In the genomic region with DNA sequence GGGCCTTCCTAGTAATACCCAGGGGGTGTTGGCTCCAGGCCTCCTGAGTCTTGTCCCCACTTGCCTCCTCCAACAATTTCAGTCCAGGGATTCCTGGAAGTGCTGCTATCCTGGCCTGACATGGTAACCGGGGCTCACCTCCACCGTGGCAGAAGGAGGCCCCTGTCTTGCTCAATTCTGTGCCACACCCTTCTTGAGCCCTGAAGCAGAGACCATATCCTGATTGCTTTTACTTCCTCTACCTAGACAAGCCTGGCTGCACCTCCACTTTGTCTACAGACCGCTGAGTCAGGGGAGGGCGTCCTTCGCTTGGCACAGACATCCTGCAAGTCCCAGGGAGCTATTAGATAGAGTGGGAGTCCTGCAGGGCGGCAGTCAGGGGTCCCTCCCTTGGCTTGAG, we compare ENCODE assay signal across 21 mouse cellular contexts. TPM values are rescaled to one million over a fixed set of nuclear protein-coding genes. Genes with fewer than 3 reads are reported as not detected.
DNase-seq lines count a peak whose midpoint lies in the region; ATAC-seq and TF ChIP-seq lines count a peak whose summit lies in the region.
"Had no signal": no experiment of that assay in that cellular context is flagged by ENCODE, and none has a peak within 500 bp of the region (broad histone marks: within the 10 kb centered on the region; RNA-seq: fewer than 3 reads in every experiment).

No protein-coding gene starts in this region.

- 49% methylated on average over 6 of the region's 6 CpGs for WGBS in lung, adult 2 months

- peaks cover 2% of the 10 kb centered on the region; the same call in 1 of the 2 replicates for H3K4me1 ChIP-seq in lung, adult 2 months (ENCODE audit: control insufficient read depth, insufficient read depth, low read length)
- H3K4me1 ChIP-seq in MEL (ENCODE audit: control insufficient read depth in 1 of 2, insufficient read depth in 2 of 2, low read length in 2 of 2) = peaks cover 7 to 8% of the 10 kb centered on the region in 2 experiments; a peak in 3 of 4 replicates

- no peak for TF ChIP-seq RAD21 in MEL (IDR thresholded peaks at IDR 0.05; ENCODE audit: low read depth, low read length)

- H3K79me2 ChIP-seq in MEL (ENCODE audit: control insufficient read depth, insufficient read depth, low read length, poor library complexity) = peaks cover 9% of the 10 kb centered on the region

- peak overlapping the region; percentile 19 for H3K27ac ChIP-seq in MEL (ENCODE audit: control insufficient read depth, low read depth, low read length)
- H3K27ac ChIP-seq: heart, embryonic 15.5 days; kidney, postnatal 0 days; limb, embryonic 12.5 days; neural tube, embryonic 13.5 days had no signal

- H3K9ac ChIP-seq in MEL (ENCODE audit: control insufficient read depth, low read depth, low read length, poor library complexity, severe bottlenecking) = peak overlapping the region; percentile 32
- H3K9ac ChIP-seq: heart, embryonic 15.5 days; limb, embryonic 12.5 days; lung, embryonic 14.5 days; neural tube, embryonic 13.5 days had no signal

- TF ChIP-seq CTCF in lung, adult 2 months (IDR thresholded peaks at IDR 0.05; ENCODE audit: insufficient read depth, low read length) = no peak
- TF ChIP-seq CTCF in MEL (IDR thresholded peaks at IDR 0.05 in 2 of 3, conservative IDR thresholded peaks at IDR 0.05 in 1 of 3; ENCODE audit: control insufficient read depth in 1 of 3, insufficient read depth in 1 of 3, low read depth in 2 of 3, low read length in 3 of 3, poor library complexity in 1 of 3, severe bottlenecking in 1 of 3) = no peak

- ATAC-seq in megakaryocyte, adult 5-6 weeks (ENCODE audit: poor library complexity, severe bottlenecking) = peak; percentile 75
- ATAC-seq: forebrain, embryonic 14.5 days; inflammation-experienced regulatory T-cells, adult 6 months; Patski had no signal

- no peak for TF ChIP-seq EP300 in MEL (IDR thresholded peaks at IDR 0.05; ENCODE audit: low read depth in 1 of 2, low read length in 2 of 2)

- no peak for TF ChIP-seq POLR2A in lung, adult 2 months (IDR thresholded peaks at IDR 0.05; ENCODE audit: borderline replicate concordance, extremely low read depth, low read depth, low read length)
- no peak for TF ChIP-seq POLR2A in MEL (IDR thresholded peaks at IDR 0.05; ENCODE audit: control insufficient read depth in 1 of 2, insufficient read depth in 1 of 2, low read depth in 1 of 2, low read length in 2 of 2, poor library complexity in 1 of 2)

- no peak overlapping the region for H3K4me3 ChIP-seq in lung, adult 2 months (replicated peaks; ENCODE audit: extremely low read depth, low read depth, low read length)
- no peak overlapping the region for H3K4me3 ChIP-seq in MEL (ENCODE audit: control insufficient read depth in 1 of 2, insufficient read depth in 1 of 2, low read depth in 2 of 2, low read length in 2 of 2)
- H3K4me3 ChIP-seq: erythroblast, embryonic 14.5 days; heart, embryonic 15.5 days; limb, embryonic 12.5 days; neural tube, embryonic 13.5 days had no signal

- peaks cover 2 to 11% of the 10 kb centered on the region in 2 experiments; a peak in 2 of 4 replicates for H3K36me3 ChIP-seq in MEL (ENCODE audit: control insufficient read depth in 1 of 2, insufficient read depth in 2 of 2, low read length in 2 of 2)
- H3K36me3 ChIP-seq in splenic B cell, adult 2 months (ENCODE audit: control insufficient read depth, insufficient read depth, low read length, poor library complexity, severe bottlenecking) = no peaks in the 10 kb centered on the region
- H3K36me3 ChIP-seq: heart, embryonic 15.5 days; limb, embryonic 12.5 days; neural tube, embryonic 13.5 days had no signal

- no peaks in the 10 kb centered on the region for H3K27me3 ChIP-seq in MEL (ENCODE audit: control insufficient read depth in 1 of 2, insufficient read depth in 2 of 2, low read length in 2 of 2)
- no peaks in the 10 kb centered on the region for H3K27me3 ChIP-seq in splenic B cell, adult 2 months (ENCODE audit: control insufficient read depth, insufficient read depth, low read length, poor library complexity, severe bottlenecking)
- H3K27me3 ChIP-seq: neural tube, embryonic 13.5 days; Patski had no signal

- H3K9me3 ChIP-seq in MEL (replicated peaks; ENCODE audit: insufficient read depth, low read length) = no peaks in the 10 kb centered on the region
- H3K9me3 ChIP-seq: heart, embryonic 15.5 days; limb, embryonic 12.5 days had no signal

- peak; percentile 38 for DNase-seq in lung, postnatal 25 days (ENCODE audit: low spot score)
- DNase-seq in lung, adult 2 months = no peak
- DNase-seq in MEL (ENCODE audit: low read depth, low spot score) = peak; percentile 76
- peak; percentile 80 for DNase-seq in splenic B cell, adult 2 months (ENCODE audit: low read depth, low spot score)
- DNase-seq in T-cell, adult 2 months (ENCODE audit: low spot score) = no peak
- DNase-seq in Muller cell, postnatal 12 days (ENCODE audit: inconsistent ontology term) = no peak
- DNase-seq in kidney, postnatal 36 days = no peak
- DNase-seq: adrenal gland, postnatal 25 days; cerebellum, adult 8-10 months; layer of hippocampus, adult 9-11 months; lung, embryonic 14.5 days; thymus, postnatal 36 days had no signal

TF ChIP-seq in MEL, 35 proteins besides CTCF, POLR2A, EP300 and RAD21:
- TF ChIP-seq ZMIZ1 (IDR thresholded peaks at IDR 0.05; ENCODE audit: low read depth, low read length) = no peak
- TF ChIP-seq TCF12 (IDR thresholded peaks at IDR 0.05; ENCODE audit: low read depth, low read length) = no peak

RNA-seq across cellular contexts. Expression of gene Ccdc88b, which starts 2.7 kb away (rescaled TPM):
- 17.3 and 19.9 TPM in 2 replicates for polyA plus RNA-seq in lung, adult 2 months (2012; rRNA removed)
- 32.4 and 38.7 TPM in 2 replicates for total RNA-seq in MEL (2012; rRNA removed)
- 10 to 100 TPM in 1 of 2 experiments, not detected in 1; 59.8 TPM for polyA plus RNA-seq in MEL (2012; ENCODE audit: insufficient read depth in 1 of 2, insufficient read length in 2 of 2, low read depth in 1 of 2, low replicate concordance in 2 of 2, missing spikeins in 1 of 2)
- total RNA-seq in megakaryocyte, adult 5-6 weeks (2015) = 12.0 and 13.3 TPM in 2 replicates
- 45.9 and 78.0 TPM in 2 replicates for total RNA-seq in megakaryocyte, adult 5-6 weeks (2017)

RNA-seq across cellular contexts. Expression of gene Rps6ka4, which starts 20.3 kb away (rescaled TPM):
- 45.9 and 49.8 TPM in 2 replicates for polyA plus RNA-seq in lung, adult 2 months (2012; rRNA removed)
- 4.7 and 4.9 TPM in 2 replicates for total RNA-seq in MEL (2012; rRNA removed)
- 1 to 10 TPM in 1 of 2 experiments, not detected in 1; 7.3 TPM for polyA plus RNA-seq in MEL (2012; ENCODE audit: insufficient read depth in 1 of 2, insufficient read length in 2 of 2, low read depth in 1 of 2, low replicate concordance in 2 of 2, missing spikeins in 1 of 2)
- 5.5 and 7.3 TPM in 2 replicates for total RNA-seq in megakaryocyte, adult 5-6 weeks (2015)
- 17.2 and 21.4 TPM in 2 replicates for total RNA-seq in megakaryocyte, adult 5-6 weeks (2017)

RNA-seq across cellular contexts. Expression of gene Trmt112, which starts 48.8 kb away (rescaled TPM):
- 115 and 120 TPM in 2 replicates for polyA plus RNA-seq in lung, adult 2 months (2012; rRNA removed)
- total RNA-seq in MEL (2012; rRNA removed) = 285 and 294 TPM in 2 replicates
- 100 to 1,000 TPM in 1 of 2 experiments, not detected in 1; 319 TPM for polyA plus RNA-seq in MEL (2012; ENCODE audit: insufficient read depth in 1 of 2, insufficient read length in 2 of 2, low read depth in 1 of 2, low replicate concordance in 2 of 2, missing spikeins in 1 of 2)
- total RNA-seq in megakaryocyte, adult 5-6 weeks (2015) = 133 and 146 TPM in 2 replicates
- 176 and 188 TPM in 2 replicates for total RNA-seq in megakaryocyte, adult 5-6 weeks (2017)

RNA-seq across cellular contexts. Expression of gene Prdx5, which starts 49.2 kb away (rescaled TPM):
- polyA plus RNA-seq in lung, adult 2 months (2012; rRNA removed) = 110 and 148 TPM in 2 replicates
- total RNA-seq in MEL (2012; rRNA removed) = 127 and 130 TPM in 2 replicates
- polyA plus RNA-seq in MEL (2012; ENCODE audit: insufficient read depth in 1 of 2, insufficient read length in 2 of 2, low read depth in 1 of 2, low replicate concordance in 2 of 2, missing spikeins in 1 of 2) = 100 to 1,000 TPM in 1 of 2 experiments, not detected in 1; 246 TPM
- total RNA-seq in megakaryocyte, adult 5-6 weeks (2015) = 951 and 1,046 TPM in 2 replicates
- 1,745 and 2,032 TPM in 2 replicates for total RNA-seq in megakaryocyte, adult 5-6 weeks (2017)

Comparison
In these comparisons a context has a peak if more than half of its experiments do, and no peak if none do; other contexts are left out.
1. DNase-seq: peak in lung, postnatal 25 days (single experiment), MEL (single experiment) and splenic B cell, adult 2 months (single experiment); none in lung, adult 2 months (single experiment), T-cell, adult 2 months (single experiment), Muller cell, postnatal 12 days (single experiment) and kidney, postnatal 36 days (0 of 2).